Mouse (Mus musculus): ENCODE data around the gene Kirrel3.

Gene Kirrel3

DNA sequence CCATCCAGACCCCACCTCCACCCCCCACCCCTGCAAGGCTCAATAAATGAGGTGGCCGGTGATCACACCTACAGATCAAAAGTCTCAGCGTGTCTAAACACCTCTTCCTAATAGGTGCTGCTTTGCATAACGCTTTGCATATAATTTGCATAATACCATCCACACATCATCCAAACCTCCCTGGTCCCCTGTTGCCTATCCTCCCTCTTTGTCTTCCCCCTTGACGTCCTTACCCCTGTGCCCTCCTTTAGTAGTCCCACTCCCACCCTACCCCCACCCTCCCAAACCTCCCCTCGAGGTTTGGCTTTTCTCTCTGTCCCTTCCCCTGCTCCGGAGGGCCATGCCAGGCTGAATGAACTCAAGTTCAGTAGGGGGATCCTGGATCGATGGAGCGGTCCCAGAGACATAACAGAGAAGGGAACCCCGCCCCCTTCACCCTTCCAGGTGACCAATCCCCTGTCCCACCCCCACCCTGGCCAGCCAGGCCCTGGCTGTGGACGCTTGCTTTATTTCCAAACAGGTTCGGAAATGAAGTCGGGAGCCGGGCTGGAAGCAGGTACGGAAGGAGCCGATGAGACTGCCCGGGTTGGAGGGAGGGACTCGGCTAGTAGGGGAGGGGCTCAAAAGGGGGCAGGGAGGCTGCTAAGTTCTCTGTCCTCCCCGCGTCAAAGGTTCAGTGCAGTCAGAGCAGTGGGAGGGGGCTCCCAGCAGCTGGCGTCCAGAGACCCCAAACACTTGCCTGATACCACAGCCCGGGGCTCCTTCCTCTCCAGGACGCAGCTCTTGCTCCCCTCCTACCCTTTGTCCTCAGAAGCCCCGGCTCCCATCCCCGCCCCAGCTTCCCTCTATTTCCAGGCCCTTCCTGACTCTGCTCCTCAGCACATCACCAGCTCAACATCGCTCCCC is 539.1 kb downstream of the Kirrel3 start:
- DNase-seq (ENCODE audit: low read depth, low spot score) = no peak

DNA sequence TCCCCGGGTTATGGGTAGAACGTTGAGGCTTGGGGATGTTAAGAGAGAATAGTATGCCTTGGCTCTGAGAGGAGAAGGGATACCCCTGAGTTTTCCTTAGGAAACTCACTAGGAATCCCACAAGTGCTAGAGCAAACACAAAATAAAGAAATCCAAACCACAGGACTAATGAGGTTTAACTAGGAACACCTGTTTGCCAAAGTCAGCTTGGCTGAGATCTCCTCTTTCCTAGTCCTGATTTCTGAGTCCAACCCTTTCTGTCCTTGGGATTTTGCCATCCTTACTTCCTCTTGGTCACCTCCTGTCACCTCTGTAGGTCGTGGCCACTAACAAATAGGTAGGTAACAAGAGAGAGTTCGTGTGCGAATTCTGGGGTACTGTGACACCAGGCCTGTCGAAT is 540.6 kb downstream of the Kirrel3 start:
- no peak for DNase-seq (ENCODE audit: low read depth, low spot score)

DNA sequence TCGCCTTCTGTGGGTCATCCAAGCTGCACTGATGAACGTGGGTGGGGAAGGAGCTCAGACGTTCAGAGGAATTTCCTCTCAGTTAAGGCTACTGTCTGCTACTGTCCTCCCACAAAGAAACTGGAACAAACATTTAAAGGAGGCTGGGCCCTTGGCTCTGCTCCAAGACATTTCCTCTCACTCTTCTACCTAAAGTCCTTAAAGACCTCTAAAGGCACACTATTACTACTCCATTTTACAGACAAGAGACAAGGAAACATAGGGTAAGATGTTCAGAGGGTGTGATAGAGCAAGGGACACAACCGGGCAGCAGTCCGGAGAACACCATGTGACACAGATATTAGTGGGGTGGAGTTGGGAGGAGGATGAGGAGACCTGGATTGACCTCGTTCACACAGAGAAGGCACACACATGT is 541.2 kb downstream of the Kirrel3 start:
- no peak for DNase-seq (ENCODE audit: low read depth, low spot score)

DNA sequence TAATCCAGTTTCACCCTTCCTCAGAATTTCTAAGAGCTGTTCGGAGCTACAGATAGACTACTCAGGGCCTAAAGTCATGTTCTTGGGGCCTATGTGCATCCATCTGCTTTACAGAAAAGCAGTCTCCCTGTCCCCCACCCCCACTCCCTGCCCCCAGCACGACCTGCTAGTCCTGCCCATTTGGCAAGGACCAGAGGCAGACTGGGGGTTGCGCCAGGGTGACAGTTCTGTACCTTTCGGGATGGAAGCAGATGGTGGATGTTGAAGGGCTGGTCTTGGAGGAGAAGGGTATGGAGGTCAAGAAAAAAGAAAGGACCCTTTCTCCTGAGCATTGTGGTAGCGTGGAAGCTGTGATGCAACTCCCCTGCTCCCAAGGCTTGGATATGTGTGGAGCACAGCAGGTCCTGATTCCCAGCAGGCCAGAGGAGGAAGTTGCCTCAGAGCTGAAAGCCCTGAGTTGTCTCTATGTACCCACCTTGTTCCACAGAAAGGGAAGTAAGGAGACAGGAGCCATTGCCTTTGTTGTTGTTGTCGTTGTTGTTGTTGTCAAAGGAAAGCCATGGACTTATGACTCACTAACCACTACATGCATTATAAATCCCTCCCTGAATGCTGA is 541.8 kb downstream of the Kirrel3 start:
- no peak for DNase-seq (ENCODE audit: low read depth, low spot score)

DNA sequence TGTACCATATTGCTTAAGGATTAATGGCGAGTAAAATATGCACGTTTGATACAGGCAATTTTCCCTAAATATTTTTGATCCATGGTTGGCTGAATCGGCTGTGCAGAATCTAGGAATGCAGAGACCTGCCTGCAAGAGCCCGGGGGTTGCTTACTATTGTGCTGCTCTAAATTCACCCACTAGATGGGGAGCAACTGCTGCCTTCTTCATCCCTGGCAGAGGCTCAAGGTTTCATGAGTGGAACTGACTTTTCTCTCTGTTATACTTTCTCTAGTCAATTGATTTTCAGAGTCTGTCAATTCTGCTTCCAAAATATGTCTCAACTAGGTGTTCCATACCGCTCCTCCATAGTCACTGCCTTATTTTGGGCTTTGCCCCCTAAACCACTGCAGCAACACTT is 545.1 kb downstream of the Kirrel3 start:
- no peak for DNase-seq (ENCODE audit: low read depth, low spot score)

DNA sequence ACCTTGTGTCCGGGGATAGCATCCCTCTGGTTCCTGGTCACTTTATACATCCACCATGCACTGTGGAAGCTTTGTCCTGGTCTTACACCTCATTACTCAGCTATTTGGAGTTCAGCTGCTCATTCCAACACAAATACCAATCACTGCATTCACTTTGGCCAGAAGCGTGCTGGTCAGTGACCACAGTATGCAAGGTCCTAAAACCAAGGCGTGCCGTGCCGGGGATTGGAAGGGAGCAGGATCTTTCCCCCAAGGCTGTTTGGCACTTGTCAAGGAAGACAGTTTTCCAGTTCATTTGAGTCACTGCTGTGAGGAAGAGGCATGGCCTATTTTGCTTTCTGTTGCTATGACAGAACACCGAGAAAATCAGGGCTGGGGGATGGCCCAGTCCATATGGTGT is 546.8 kb downstream of the Kirrel3 start:
- DNase-seq (ENCODE audit: low read depth, low spot score) = no peak

DNA sequence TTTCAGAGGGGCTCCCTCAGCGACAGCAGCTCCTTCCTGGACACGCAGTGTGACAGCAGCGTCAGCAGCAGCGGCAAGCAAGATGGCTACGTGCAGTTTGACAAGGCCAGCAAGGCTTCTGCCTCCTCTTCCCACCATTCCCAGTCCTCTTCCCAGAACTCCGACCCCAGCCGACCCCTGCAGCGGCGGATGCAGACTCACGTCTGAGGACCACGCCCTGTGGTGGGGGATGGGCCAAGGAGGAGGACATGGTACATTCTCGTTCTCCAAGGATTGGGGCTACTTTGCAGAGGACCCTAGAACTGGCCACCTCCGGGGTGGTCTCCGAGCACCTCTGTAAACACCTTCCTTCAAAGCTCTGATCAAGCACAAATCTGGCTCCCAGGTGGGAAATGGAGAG is 549.4 kb downstream of the Kirrel3 start:
- no peak for DNase-seq (ENCODE audit: low read depth, low spot score)

DNA sequence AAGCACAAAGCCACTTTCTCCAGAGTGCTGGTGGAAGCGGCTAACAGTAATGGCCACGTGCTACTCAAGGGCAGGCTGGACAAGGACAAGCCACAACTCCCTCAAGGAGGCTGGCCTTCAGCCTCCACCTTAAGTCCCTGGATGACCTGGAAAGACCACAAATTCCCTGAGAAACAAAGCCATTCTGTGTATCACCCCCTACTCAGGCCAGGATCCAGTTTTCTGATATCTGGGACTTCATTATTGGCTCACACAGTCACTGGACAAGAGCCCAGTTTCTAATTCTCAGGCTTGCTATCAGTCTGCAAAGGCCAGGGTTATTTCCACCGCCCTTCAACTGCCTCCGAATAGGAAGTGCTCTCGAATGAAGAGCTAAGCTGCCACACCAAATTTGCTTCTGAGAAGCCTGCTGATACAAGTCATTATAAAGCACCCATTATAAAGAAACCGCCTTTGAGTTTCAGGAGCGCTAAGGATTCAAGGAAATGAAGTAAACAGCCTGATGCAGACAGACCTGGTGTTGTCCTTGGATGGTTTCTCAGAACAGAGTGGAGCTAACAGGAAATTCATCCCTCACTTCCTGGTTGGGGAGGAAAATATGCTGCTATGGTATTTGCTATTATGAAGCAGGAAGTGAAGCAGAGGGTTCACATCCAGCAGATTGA is 553.4 kb downstream of the Kirrel3 start:
- no peak for DNase-seq (ENCODE audit: low read depth, low spot score)

DNA sequence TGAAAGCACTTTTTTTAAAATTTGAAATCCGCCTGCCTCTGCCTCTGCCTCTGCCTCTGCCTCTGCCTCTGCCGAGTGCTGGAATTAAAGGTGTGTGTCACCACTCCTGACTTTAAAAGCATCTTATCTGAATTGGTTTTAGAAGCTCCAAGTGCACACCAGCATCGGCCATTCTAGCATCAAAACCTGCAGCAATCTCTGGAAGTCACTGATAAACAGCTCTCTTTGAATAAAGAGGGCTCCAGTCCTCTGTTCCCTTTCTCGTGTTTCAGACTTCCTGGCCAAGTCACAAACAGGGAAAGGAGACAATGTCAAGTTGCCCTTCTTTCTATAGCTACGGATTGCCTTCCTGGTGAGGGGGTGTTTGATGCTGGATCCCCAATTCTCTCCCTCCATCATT is 554.2 kb downstream of the Kirrel3 start:
- no peak for DNase-seq (ENCODE audit: low read depth, low spot score)

DNA sequence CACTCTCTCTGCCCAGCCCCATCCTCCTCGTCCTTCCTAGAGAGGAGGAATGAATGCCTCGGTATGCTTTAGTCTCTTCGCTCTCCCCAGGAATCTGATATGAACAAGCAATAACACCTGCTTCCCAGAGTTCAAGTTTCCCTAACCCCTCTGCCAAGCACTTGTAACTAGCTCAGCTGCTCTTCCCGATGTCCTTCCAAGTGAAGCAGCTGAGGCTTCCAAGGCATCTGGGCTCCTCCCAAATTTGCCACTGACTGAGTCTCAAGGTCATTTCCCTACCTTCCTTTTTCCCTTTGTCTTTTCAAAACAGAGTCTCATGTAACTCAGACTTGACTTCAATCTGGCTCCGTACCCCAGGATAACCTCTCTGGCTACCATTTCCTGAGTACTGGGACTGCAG is 555.8 kb downstream of the Kirrel3 start:
- DNase-seq (ENCODE audit: low read depth, low spot score) = no peak

DNA sequence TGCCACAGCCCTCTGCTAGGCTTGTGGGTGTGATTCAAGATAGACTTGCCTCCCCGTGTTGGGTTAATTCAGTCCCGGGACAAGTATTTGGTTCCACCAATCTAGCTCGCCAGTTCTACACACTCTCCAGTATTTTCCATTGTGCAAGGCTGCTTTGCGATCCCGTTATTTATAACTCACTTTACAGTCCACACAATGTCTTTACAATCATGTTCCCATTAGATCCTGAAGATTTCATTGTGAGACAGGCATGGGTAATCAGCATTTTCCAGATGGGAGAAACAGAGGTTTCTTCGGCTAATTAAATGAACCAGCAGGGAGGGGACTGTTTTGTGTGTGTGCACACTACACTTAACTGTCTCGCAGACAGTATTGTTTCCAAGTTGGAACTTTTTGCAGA is 557.9 kb downstream of the Kirrel3 start:
- DNase-seq (ENCODE audit: low read depth, low spot score) = peak; percentile 38

DNA sequence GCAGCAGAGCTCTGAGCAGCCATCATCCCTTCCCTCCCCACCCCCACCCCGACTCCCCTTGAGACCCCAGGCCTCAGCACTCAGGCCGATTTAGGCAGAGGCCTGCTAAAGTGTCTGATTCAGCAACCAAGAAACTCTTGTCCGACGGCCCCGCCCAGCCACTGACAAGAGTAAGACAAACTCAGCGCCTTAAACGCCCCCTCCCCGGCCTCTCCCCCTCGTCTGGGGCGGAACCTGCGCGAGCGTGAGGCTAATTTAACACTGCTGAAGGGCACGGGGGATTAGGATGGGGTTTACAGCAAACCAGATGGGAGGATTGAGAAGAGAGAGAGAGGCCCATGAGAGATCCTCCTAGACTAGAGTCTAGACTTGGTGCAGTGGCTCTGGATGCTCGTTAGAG is 558.8 kb downstream of the Kirrel3 start:
- DNase-seq (ENCODE audit: low read depth, low spot score) = peak; percentile 59

DNA sequence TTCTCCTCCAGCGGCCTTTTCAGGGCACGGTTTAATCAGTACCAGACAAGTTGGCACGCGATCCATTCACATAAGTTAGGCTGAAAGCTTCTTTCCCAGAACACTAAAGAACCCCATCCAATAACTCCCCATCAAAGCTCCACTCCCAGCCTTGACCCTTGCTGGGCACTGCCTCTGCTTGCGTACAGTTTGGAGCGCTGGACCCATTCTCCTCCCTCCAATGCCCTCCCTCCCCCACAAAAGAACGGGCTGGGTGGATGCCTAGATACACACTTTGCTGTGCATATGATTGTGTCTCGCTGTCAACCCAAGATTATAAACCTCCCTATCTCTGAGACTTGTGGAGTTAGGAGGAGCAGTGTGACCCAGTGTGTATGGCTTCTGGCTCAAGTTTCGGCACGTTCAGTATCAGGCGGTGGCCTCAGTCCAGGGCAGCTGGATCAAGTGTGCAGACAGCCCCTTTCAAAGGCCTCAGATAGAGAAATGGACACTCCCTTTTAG is 559.4 kb downstream of the Kirrel3 start:
- DNase-seq (ENCODE audit: low read depth, low spot score) = no peak

DNA sequence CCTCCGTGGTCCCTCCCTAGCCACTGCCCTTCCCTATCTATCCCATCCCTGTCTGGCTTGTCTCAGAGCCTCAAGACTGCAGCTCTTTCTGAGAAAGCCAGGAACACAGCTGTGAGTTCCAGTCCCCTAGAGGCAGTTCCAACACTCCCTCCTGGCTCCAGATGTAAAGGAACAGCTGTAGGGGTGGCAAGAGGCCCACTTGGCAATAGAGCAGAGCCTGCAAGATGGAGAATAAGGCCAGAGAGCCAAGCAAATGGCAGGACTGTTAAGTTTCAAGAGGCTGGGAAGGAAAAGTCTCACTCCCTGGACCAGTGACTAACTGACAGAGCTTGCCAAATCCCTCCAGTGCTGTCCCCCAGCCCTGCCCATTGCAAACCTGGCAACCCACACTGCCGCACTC is 560.1 kb downstream of the Kirrel3 start:
- no peak for DNase-seq (ENCODE audit: low read depth, low spot score)

DNA sequence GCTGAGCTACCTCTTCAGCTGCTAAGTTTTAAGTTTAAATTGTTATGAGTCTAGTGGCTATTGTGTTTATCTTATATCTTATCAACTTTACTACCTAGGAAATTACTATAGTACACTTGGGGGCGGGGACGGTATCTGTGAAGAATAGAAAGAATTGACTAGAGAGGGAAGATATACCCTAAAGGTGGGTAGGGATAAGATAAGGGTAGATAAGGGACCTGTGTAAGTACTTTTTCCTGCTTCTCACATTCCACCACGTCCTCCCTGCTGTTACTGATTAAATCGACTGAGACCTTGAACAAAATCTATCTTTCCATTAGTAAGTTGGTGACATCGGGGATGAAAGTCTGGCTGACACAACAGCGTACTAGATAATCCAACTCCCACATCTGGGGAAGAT is 562.8 kb downstream of the Kirrel3 start:
- no peak for DNase-seq (ENCODE audit: low read depth, low spot score)

DNA sequence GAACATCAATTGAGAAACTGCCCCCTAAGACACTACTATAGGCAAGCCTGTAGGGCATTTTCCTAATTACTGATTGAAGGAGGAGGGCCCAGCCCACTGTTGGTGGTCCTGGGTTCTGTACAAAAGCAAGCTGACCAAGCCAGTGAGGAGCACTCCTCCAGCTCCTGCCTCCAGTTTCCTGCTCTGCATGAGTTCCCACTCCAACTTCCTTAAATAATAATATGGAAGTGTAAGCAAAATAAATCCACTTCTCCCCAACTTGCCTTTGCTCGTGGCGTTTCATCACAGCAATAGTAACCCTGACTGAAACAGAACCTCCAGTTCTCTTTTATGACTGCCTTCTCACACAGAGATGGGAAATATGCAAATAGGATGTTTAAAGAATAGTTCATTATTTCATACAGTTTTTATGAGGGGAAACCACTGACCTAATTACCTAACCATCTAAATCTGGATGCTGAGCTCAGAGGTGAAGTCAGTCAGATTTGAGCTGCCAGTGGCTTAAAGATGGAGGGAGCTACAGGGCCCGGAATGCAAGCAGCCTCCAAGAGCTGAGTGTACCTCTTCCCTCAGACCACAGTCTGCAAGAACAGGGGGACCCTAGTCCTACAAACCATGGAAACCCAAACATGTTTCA is 564.3 kb downstream of the Kirrel3 start:
- DNase-seq (ENCODE audit: low read depth, low spot score) = no peak

DNA sequence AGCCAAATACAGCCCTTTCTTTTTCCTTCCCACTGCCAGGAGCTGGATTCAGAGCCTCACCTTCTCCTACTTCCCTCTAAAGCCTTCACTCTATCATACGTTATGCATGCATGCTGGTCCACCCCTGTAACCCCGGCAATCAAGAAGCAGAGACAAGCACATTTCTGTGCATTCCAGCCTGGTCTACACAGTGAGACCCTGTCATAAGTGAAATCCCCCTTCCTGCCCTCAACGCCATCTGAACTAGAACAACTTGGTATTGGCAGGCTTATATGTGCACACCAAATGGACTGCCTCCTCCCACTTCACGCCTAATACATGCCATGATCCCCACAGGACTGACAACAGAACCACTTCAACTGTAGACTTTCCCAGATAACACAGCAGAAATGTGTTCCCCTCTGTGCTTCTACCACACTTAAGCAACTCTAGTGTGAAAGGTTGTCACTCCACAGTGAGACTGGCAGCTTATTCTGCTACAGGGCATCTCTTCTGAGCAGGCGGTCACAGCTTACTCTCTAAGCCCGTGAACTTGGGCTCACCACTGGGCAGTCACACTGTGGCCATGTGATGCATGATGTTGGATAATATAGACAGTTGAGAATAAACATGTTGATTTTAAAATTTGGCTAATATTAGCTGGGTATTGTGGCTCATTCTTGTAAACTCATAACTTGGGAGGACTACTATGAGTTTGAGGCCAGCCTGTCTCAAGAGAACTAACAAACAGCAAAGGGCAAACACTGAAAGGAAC is 565.2 kb downstream of the Kirrel3 start:
- DNase-seq (ENCODE audit: low read depth, low spot score) = no peak

DNA sequence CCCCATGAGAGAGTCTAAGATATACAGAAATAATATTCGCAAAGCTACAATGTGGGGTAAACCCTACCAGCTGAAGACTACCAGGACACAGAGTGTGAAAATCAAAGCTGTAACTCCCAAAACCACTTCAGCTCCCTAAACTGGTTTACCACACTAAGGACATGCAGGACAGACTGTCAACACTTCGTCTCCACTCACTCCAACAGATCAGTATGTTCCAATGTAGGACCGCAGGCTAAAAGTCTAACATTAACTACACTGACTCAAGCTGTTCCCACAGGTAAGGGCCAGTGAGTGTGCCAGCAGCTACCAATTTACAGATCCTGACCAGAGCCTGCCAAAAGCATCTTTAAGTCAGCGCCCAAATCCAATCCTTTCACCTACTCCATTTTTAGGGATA is 566.0 kb downstream of the Kirrel3 start:
- no peak for DNase-seq (ENCODE audit: low read depth, low spot score)

DNA sequence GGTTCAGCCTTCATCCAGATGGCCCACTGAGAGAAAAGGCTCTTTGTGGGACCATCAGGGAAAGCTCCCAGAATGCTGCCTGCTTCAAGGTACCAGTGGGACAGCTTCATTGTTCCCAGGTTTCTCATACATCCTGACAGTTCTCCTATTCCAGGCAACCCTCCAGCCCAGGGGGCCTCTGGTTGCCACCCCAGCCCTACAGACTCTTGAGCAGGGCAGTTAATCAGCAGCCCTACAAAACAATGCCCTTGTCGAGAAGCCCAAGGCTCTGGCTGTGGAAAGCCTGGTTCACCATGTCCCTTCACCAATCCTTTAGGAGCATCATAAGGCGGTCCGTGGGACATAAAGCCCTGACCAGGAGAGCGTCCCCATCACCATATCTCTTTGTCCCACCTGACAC is 567.0 kb downstream of the Kirrel3 start:
- no peak for DNase-seq (ENCODE audit: low read depth, low spot score)

DNA sequence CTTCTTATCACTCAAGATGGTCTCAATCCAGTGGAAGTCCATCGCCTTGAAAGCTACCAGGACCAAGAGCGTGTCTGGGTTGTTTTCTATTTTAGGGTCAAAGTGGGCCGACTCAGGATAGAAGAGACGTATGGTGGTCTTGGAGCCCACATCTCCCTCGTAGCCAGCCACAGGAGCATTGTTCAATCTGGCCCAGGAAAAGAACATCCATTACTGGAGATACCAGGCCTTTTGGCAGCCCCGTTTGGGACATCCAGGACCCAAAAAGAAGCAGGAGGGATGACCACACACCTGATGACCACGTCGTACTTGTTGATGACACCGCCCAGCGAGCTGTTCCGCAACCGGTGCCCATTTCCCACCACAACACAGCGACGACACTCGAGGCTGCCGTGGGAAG is 567.4 kb downstream of the Kirrel3 start:
- no peak for DNase-seq (ENCODE audit: low read depth, low spot score)

DNA sequence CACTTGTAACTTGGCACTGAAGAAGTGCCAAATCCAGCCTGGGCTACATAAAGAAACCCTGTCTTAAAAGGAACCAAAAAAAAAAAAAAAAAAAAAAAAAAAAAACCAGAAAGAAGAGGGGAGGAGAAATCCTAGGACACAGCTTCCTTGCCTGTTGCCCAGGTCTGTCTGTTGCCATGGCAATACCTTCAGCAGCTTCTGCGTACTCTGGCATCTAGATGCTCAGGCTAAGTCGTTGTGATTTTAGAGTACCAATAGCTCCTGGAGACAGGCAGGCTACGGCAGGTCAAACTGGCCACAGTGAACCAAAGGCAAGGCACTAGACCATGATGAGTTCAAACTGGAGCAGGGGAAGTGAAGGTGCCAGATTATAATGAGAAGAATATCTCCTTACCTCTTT is 568.0 kb downstream of the Kirrel3 start:
- DNase-seq (ENCODE audit: low read depth, low spot score) = no peak
